15 mouse cellular contexts compared by ENCODE assay signal in genomic region chr11:78839491-78839890, GRCm38 (mm10). TPM values are rescaled to one million over a fixed set of nuclear protein-coding genes. Genes with fewer than 3 reads are reported as not detected.
DNase-seq lines count a peak whose midpoint lies in the region; ATAC-seq lines count a peak whose summit lies in the region.
"Had no signal": no experiment of that assay in that cellular context is flagged by ENCODE, and none has a peak within 500 bp of the region (broad histone marks: within the 10 kb centered on the region; RNA-seq: fewer than 3 reads in every experiment).

No protein-coding gene starts in this region.

- no peak for ATAC-seq in hindbrain, embryonic 11.5 days (ENCODE audit: low FRiP score)
- ATAC-seq in hindbrain, embryonic 14.5 days (ENCODE audit: low FRiP score), result no peak
- ATAC-seq in embryonic facial prominence, embryonic 14.5 days (ENCODE audit: low read depth), result 0 out of 2 replicates have a peak, but pooled peaks have one; percentile 12
- ATAC-seq in liver, embryonic 15.5 days (ENCODE audit: insufficient read depth), result peak; percentile 49; the same call in 1 of the 2 replicates

- no peak overlapping the region for H3K9ac ChIP-seq in hindbrain, embryonic 11.5 days (ENCODE audit: low read depth, low read length)
- H3K9ac ChIP-seq in hindbrain, embryonic 14.5 days, result no peak overlapping the region
- no peak overlapping the region for H3K9ac ChIP-seq in embryonic facial prominence, embryonic 14.5 days (ENCODE audit: low read depth, low read length)
- no peak overlapping the region for H3K9ac ChIP-seq in liver, embryonic 15.5 days
- H3K9ac ChIP-seq: forebrain, embryonic 12.5 days; hindbrain, embryonic 15.5 days; lung, embryonic 14.5 days had no signal

- no peak overlapping the region for H3K4me3 ChIP-seq in hindbrain, embryonic 11.5 days (ENCODE audit: low read depth, low read length)
- no peak overlapping the region for H3K4me3 ChIP-seq in hindbrain, embryonic 14.5 days (replicated peaks; ENCODE audit: low read length)
- no peak overlapping the region for H3K4me3 ChIP-seq in embryonic facial prominence, embryonic 14.5 days (ENCODE audit: low read depth, low read length)
- H3K4me3 ChIP-seq in liver, embryonic 15.5 days (replicated peaks), result no peak overlapping the region
- H3K4me3 ChIP-seq: forebrain, embryonic 12.5 days; hindbrain, embryonic 15.5 days; limb, embryonic 10.5 days had no signal

- no peaks in the 10 kb centered on the region for H3K27me3 ChIP-seq in hindbrain, embryonic 11.5 days (ENCODE audit: control insufficient read depth, insufficient read depth, low read length)
- H3K27me3 ChIP-seq in hindbrain, embryonic 14.5 days (ENCODE audit: control insufficient read depth, insufficient read depth, low read length), result no peaks in the 10 kb centered on the region
- H3K27me3 ChIP-seq in embryonic facial prominence, embryonic 14.5 days (replicated peaks; ENCODE audit: control insufficient read depth, insufficient read depth, low read length), result no peaks in the 10 kb centered on the region
- H3K27me3 ChIP-seq in liver, embryonic 15.5 days, result no peaks in the 10 kb centered on the region
- H3K27me3 ChIP-seq: forebrain, embryonic 12.5 days; hindbrain, embryonic 15.5 days had no signal

- no peaks in the 10 kb centered on the region for H3K4me1 ChIP-seq in hindbrain, embryonic 11.5 days (replicated peaks; ENCODE audit: control insufficient read depth, insufficient read depth, low read length)
- H3K4me1 ChIP-seq in hindbrain, embryonic 14.5 days (replicated peaks; ENCODE audit: control insufficient read depth, insufficient read depth, low read length), result no peaks in the 10 kb centered on the region
- no peaks in the 10 kb centered on the region for H3K4me1 ChIP-seq in embryonic facial prominence, embryonic 14.5 days (ENCODE audit: control insufficient read depth, insufficient read depth, low read length)
- H3K4me1 ChIP-seq in liver, embryonic 15.5 days (replicated peaks), result peaks cover 34% of the 10 kb centered on the region
- H3K4me1 ChIP-seq: hindbrain, embryonic 15.5 days; limb, embryonic 10.5 days had no signal

- H3K36me3 ChIP-seq in hindbrain, embryonic 11.5 days (ENCODE audit: control insufficient read depth, insufficient read depth, low read length), result no peaks in the 10 kb centered on the region
- H3K36me3 ChIP-seq in hindbrain, embryonic 14.5 days (replicated peaks; ENCODE audit: control insufficient read depth, insufficient read depth), result 0 out of 2 replicates have a peak, but pooled peaks cover 13% of the 10 kb centered on the region
- H3K36me3 ChIP-seq in embryonic facial prominence, embryonic 14.5 days (ENCODE audit: control insufficient read depth, insufficient read depth, low read length), result no peaks in the 10 kb centered on the region
- H3K36me3 ChIP-seq in liver, embryonic 15.5 days (replicated peaks), result peaks cover 10% of the 10 kb centered on the region
- H3K36me3 ChIP-seq: hindbrain, embryonic 15.5 days; limb, embryonic 10.5 days had no signal

- DNase-seq in hindbrain, embryonic 11.5 days (ENCODE audit: low spot score), result no peak
- DNase-seq in hindbrain, embryonic 14.5 days (ENCODE audit: low spot score), result no peak
- DNase-seq in adrenal gland, adult 8-10 months, result peak; percentile 78
- no peak for DNase-seq in embryonic facial prominence, embryonic 14.5 days (ENCODE audit: low spot score)
- no peak for DNase-seq in thymus, adult 18-20 months
- no peak for DNase-seq in gastrocnemius, adult 8-10 months (ENCODE audit: low spot score in 2 of 2)
- DNase-seq: B cell, adult 2 months; kidney, adult 8-10 months; kidney, postnatal 4 days; lung, embryonic 14.5 days; thymus, postnatal 25 days had no signal

- H3K27ac ChIP-seq in hindbrain, embryonic 11.5 days (ENCODE audit: low read depth, low read length), result peak overlapping the region; percentile 36; the same call in 1 of the 2 replicates
- H3K27ac ChIP-seq in hindbrain, embryonic 14.5 days, result no peak overlapping the region
- no peak overlapping the region for H3K27ac ChIP-seq in embryonic facial prominence, embryonic 14.5 days (replicated peaks; ENCODE audit: low read depth, low read length)
- H3K27ac ChIP-seq in liver, embryonic 15.5 days (replicated peaks), result no peak overlapping the region
- H3K27ac ChIP-seq: forebrain, embryonic 12.5 days; hindbrain, embryonic 15.5 days; limb, embryonic 10.5 days had no signal

- WGBS in hindbrain, embryonic 11.5 days, result 85% methylated on average over 14 of the region's 14 CpGs
- 60% methylated on average over 14 of the region's 14 CpGs for WGBS in hindbrain, embryonic 14.5 days
- 79% methylated on average over 13 of the region's 14 CpGs for WGBS in embryonic facial prominence, embryonic 14.5 days
- WGBS in liver, embryonic 15.5 days (ENCODE audit: insufficient replicate concordance), result 44% methylated on average over 14 of the region's 14 CpGs

- no peaks in the 10 kb centered on the region for H3K9me3 ChIP-seq in hindbrain, embryonic 11.5 days (ENCODE audit: control insufficient read depth, low read length)
- no peaks in the 10 kb centered on the region for H3K9me3 ChIP-seq in hindbrain, embryonic 14.5 days (ENCODE audit: control insufficient read depth, low read length)
- H3K9me3 ChIP-seq in embryonic facial prominence, embryonic 14.5 days (ENCODE audit: control insufficient read depth, low read length), result 0 out of 2 replicates have a peak, but pooled peaks cover 3% of the 10 kb centered on the region
- H3K9me3 ChIP-seq in liver, embryonic 15.5 days (replicated peaks), result no peaks in the 10 kb centered on the region
- H3K9me3 ChIP-seq: forebrain, embryonic 12.5 days; hindbrain, embryonic 15.5 days; limb, embryonic 10.5 days had no signal

- no peak overlapping the region for H3K4me2 ChIP-seq in hindbrain, embryonic 11.5 days (replicated peaks; ENCODE audit: low read depth, low read length)
- no peak overlapping the region for H3K4me2 ChIP-seq in hindbrain, embryonic 14.5 days (replicated peaks)
- no peak overlapping the region for H3K4me2 ChIP-seq in embryonic facial prominence, embryonic 14.5 days (ENCODE audit: low read depth, low read length)
- H3K4me2 ChIP-seq in liver, embryonic 15.5 days, result no peak overlapping the region
- H3K4me2 ChIP-seq: forebrain, embryonic 12.5 days; hindbrain, embryonic 15.5 days; lung, embryonic 14.5 days had no signal

RNA-seq across cellular contexts. Expression of gene Lyrm9, which starts 13.1 kb away (rescaled TPM):
- 16.6 and 19.8 TPM in 2 replicates for polyA plus RNA-seq in hindbrain, embryonic 11.5 days (2014; fragmentation: Nextera tagmentation; extraction: Ambion mirVana)
- polyA plus RNA-seq in hindbrain, embryonic 14.5 days (2014; fragmentation: Nextera tagmentation; extraction: Ambion mirVana), result 32.3 and 35.7 TPM in 2 replicates
- total RNA-seq in adrenal gland, adult 8-10 months (2022), result 10 to 100 TPM; 40.6 to 46.6 (median 42.1) TPM
- 10.5 and 14.2 TPM in 2 replicates for polyA plus RNA-seq in embryonic facial prominence, embryonic 14.5 days (2014; fragmentation: Nextera tagmentation; extraction: Ambion mirVana)
- 10.7 and 14.0 TPM in 2 replicates for polyA plus RNA-seq in liver, embryonic 15.5 days (2015; fragmentation: Nextera tagmentation; extraction: Ambion mirVana)
- 10 to 100 TPM; 15.7 to 22.0 (median 19.6) TPM for total RNA-seq in gastrocnemius, adult 8-10 months (2022)

Comparison
In these comparisons a context has a peak if more than half of its experiments do, and no peak if none do; other contexts are left out.
1. ATAC-seq: peak in embryonic facial prominence, embryonic 14.5 days (single experiment) and liver, embryonic 15.5 days (single experiment); none in hindbrain, embryonic 11.5 days (single experiment) and hindbrain, embryonic 14.5 days (single experiment).